Mouse (Mus musculus) cerebellum, adult 9-11 months (tissue): ENCODE results near the gene Mutyh.

Experiments
- DNase-seq: peaks from one replicate; pipeline ENCODE4 v3.0.0; 2022

Gene Mutyh

DNA sequence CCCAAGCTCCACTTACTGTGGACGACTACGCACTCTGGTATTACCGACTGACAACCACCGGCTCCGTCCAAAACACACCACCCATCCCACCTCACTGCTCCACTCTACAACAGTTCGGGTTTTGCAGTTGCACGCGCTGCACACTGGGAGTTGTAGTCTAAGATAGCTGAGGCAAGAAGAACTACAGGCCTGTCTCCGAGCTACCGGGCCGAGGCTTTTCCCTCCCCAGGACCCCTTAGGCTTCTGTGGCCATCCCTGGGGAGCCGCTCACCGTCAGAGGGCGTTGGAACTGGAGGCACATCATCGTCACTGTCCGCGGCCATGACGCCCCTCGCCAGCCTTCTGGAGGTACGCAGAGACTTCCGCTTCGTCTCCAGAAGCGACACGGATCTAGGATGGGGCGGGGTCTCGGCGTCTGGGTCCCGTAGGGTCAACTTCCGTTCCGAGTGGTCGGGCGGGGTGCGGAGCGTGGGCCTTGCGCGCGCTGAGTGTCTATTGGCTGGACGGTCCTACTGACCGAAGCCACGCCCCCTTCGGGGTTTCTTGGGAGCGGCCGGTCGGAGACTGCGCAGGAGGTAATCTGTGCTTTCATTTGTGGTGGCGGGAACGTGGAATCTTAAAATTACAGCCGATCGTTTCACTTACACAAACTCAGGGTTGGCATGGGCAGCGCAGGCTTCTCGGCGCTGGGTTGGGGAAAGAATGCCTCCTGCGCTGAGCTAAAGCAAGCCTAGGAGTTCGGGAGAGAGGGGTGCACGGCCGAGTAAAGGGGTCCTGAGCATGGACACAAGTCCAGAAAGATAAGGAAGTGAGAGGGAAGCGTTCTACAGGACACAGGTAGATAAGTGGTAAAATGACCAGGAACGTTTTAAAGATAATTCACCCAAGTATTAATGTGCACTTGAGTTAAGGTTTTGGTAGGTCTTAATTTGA is at the start of gene Mutyh, which contains the start of gene Toe1:
Gene Mutyh, plus strand, starts transcription at position 527 of the 933 bp plus-strand sequence.
Gene Toe1, minus strand, starts transcription at position 444 of the 933 bp plus-strand sequence.
- DNase-seq = peak; percentile 95

DNA sequence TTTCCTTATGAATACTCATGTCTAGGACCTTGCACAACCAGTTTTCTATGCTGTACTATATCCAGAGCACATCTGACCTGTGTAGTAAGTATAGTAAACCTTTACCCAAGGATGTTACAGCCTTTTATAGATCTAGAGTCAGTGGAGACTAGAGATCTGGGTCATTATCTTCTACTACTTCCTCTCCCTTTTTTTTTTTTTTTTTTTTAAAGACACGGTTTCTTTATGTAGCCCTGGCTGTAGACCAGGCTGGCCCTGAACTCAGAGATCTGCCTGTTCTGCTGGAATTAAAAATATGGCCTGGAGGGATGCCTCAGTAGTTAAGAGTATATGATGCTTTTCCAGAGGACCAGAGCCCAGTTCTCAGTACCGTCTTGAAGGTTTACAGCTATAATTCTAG is 45.6 kb upstream of the Mutyh start:
- DNase-seq = no peak

DNA sequence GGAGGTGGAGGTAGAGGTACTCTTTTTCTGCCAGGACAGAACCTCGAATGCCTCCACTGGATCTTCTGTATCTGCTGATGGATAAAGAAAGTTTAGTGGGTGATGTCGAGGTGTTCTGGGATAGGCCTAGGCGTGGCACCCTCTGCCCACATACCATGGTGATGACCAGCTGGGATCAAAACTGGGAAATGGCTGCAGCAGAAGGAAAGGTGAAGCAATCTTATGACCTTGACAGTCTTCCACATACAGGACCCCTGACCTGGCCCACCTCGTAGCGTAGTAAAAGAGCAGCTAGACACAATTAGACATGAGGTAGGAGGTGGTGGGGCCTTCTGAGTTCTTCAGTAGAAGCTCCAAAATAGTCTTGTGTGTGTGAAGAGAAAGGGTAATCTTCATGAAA is 43.5 kb upstream of the Mutyh start:
- no peak for DNase-seq

DNA sequence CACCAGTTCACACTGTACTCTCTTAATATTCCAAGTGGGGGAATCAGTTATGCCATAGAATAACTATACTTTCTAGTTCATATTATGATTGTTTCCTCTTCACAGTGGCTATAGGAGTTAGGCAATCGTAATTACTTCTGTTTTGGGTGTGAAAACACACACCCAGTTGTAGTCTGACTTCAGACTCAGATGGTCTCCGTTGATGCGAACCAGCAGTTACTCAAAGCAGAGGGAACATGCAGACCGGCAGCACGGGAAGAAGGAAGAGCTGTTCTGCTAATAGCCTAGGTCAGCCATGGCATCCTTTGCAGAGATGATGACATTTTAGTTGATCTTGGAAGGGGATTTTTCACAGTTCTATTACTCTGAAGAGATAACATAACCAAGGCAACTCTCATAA is 39.0 kb upstream of the Mutyh start:
- no peak for DNase-seq

DNA sequence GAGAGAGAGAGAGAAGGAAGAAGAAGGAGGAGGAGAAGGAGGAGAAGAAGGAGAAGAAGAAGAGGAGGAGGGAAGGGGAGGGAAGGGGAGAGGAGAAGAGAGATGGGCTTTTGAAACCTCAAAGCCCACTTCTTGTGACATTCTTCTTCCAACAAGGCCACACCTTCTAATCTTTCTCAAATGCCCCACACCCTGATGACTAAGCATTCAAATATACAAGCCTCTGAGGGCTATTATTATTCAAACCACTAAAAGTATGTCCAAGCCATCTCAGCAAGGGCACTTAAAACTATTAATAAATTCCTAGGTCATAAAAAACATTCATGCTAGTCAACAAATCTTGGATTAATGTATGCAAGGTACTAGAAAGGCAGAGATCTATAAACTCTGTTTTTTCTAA is 38.5 kb upstream of the Mutyh start:
- DNase-seq = no peak

DNA sequence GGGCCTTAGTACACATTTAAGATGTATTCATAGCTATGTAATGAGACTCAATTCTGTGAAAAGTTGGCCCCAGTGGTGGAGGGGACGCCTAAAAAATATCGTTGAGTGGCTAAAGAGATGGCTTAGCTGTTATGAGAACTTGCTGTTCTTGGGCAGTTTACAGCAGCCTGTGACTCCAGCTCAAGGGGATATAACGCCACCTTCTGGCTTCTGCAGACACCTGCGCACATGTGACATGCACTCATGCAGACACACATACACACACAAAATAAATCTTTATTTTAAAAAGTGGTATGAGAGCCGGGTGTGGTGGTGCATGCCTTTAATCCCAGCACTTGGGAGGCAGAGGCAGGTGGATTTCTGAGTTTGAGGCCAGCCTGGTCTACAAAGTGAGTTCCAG is 31.1 kb upstream of the Mutyh start:
- DNase-seq = no peak

DNA sequence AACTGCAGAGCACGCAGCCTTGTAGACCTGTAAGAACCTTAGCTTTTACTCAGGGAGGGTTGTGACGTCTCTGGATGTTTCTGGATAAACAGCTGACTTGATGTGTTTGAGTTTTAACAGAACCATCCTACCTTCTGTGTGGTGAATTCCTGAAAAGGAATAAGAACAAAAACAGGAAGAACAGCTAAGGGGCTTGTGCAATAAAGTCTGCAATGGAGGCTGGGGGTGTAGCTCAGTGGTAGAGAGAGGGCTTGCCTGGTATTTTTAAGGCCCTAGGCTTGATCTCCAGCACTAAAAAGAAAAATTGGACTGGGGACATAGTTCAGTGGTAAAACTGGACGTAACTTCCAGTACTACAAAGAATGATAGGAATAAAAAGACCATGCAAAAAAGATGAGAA is 30.4 kb upstream of the Mutyh start:
- no peak for DNase-seq

DNA sequence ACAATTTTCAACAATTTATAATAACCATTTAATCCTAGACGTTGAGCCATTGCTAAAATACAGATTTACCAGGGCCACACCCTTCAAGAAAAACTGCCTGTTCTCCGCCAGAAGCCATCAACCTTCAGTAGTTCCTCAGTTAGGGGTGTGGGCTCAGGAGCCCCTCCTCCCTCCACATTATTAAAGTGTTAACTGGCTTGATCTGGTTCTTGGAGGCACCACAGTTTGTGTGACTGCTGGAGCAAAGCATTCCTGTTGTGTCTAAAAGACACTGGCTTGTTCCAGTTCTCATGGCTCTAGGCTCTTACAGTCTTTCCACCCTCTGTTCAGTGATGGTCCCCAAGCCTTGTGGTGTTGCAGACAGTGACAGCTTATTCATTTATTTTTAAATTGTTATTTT is 27.0 kb upstream of the Mutyh start:
- DNase-seq = no peak

DNA sequence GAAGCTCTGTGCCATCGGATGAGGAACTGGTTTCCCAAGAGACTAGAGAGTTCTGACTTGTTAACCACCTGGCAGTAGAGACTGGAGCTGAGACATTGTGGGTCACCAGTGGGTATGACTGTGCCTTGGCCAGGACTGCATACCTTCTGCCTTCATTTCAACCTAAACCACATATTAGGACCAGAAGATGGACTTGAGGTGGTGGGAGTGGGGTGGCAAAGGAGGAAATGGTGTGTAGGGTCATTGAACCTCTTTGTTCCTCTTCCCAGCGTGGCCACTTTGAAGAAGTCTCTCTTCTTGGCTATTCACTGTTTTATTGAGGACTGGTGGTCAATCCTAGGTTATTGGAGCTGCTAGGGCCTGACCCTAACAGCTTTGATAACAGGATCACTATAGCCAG is 26.2 kb upstream of the Mutyh start:
- no peak for DNase-seq

DNA sequence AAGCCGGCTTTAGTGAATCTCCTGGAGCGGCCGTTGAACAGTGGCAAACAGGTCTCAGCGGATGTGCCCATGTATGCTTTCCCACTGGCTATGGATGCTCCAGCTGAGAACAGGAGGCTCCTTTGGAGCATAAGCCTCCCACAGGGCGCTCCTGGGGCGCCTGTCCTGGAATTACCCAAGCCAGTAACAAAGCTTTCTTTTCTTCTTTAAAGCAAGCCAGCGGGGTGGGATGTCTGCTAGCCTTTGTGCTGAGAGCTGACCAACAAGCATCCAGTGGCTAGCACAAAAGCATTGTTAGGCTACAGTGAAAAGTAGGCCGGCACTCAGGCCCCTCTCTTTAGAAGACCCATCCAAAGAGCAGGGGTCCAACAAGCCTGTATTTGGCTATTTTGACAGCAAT is 25.4 kb upstream of the Mutyh start:
- DNase-seq = peak; percentile 31

DNA sequence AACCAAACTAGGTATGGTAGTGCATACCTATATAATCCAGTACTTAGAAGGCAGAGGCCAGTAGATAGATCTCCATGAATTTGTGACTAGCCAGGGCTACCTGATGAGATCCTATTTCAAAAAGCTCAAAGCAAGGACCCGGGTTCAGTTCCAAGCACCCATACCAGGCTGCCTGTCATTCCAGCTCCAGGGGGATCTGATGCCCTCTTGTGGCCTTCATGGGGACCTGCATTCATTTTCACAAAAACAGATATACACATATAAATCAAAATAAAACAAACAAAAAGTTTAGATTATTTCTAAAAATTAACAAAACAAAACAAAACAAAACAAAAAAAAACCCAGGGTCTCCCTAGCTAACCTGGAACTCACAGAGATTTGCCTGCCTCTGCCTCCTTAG is 20.9 kb upstream of the Mutyh start:
- no peak for DNase-seq

DNA sequence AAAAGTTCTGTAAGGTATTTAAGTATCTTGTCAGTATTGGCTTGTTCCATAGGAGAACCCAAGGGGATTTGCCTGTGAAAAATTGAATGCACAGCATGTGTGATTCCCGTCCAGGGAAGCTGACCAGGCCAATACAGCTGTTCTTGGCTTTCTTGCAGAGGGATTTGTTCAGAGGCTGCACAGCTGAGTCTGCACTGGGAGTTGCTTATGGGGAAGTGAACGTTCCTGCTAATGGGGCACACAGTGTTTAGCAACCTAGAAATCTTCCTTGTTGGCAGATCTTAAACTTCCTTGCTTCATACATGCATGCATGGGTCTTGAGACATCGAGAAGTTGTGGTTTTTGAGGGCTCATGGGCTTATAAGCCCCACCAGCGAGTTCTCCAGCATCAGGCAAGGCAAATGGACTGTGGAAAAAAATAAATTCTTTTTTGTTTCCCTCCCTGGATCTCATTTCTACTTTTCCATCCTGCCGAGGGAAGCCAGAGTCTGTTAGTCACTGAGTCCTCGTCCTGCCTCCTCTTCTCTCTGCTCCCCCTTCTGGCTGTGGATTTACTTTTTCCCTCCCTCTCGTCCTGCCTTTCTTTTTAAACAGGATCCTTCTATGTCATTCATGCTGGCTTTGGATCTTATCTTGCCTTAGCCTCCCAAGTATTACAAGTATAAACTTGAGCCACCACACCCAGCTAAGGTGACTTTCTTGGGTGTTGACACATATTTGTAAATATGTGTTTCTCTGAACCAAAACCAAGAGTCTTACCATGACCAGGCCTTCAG is 19.4 kb upstream of the Mutyh start:
- DNase-seq = no peak

DNA sequence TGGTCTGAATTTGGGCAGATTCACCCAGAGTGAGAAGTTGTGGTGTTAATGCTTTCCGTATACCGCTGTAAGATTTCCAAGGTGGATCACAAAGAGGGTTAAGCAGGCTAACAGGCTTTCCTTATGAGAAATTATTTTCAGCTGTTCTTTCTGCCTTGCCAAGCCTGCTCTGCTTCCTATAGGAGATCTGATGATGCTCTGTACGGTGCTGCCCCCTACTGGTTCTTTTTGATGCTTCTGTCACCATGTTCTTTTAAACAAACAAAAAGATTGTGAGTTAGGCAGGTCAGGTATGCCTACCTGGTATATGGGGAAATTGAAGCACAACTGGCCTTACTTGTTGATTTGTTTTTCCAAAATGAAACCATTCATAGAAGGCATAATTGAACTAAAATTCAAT is 18.6 kb upstream of the Mutyh start:
- peak; percentile 77 for DNase-seq

DNA sequence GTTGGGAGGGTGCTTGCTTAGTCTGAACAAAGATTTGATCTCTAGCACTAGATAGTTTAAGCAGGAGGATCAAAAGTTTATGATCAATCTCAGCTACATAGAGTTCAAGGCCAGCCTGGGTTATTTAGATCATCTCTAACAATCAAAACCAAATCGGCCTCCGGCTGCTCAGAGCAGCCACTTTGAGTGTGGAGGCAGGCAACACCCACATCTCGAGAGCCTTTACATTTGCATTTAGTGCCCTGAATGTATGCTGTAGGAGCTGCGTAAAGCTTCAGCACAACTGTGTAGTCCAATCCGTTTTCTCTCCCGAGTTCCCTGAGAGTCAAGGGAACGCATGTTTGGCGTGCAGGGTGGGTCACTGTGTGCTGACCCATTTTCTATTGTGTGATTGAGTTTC is 15.1 kb upstream of the Mutyh start:
- no peak for DNase-seq

DNA sequence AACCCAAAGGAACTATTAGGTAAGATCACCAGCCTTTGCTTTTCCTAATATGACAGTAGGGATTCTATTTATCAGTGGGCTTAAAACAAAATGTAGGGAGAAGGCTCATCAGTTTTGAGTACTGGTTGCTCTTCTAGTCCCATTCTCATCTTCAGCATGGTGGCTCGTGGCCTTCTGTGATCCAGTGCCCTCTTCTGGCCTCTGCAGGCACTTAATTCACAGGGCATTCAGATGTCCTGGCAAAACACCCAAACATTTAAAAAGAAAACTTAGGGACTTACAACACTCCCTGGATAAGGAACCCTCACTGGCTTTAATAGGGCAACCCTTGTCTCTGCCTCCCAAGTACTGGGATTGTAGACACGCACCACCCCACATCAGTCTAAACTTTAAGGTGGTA is 13.2 kb upstream of the Mutyh start:
- no peak for DNase-seq

DNA sequence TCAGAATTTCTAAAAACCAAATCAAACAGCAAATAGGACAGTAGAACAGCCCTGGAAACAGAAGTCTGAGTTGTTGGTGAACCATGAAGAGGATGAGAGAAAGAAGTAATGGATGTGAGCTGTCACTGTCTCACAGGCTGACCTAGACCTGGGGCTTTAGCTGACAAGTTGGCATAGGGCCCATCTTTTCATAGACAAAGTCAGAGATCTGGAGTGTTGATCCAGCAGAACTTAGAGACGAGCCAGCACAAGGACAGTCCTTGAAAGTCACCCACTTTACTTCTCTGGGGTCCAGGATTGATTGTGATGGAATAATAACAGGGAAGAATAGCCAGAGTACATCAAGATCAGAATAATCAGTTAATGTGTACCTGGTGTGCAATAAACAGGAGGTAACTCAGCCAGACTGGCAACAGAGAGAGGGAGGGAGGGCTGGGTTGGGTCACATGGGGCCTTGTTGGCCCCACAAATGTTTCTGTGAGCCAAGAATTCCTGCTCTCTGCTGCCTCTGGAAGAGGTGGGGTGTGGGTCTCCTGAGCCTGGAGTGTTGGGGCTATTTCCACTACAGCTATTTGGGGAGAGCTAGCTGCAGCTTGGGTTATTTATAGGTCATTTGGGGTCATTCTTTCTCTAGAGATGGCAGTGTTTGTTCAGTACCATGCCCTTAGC is 10.9 kb upstream of the Mutyh start:
- DNase-seq = no peak

DNA sequence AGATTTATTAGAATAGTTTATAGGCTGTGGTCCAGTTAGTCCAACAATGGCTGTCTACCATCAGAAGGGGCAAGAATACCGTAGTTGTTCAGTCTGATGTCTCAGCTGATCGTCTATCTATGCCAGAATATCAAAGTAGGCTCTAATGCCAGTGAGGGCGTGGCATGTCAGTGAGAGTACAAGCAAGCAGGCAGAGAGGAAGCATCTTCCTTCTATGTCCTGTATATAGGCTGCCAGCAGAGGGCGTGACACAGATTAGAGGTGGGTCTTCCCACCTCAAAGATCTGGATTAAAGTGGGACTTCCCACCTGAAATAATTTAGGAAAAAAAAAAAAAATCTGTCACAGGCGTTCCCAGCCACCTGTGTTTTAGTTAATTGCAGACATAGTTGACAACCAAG is 7.6 kb upstream of the Mutyh start:
- no peak for DNase-seq

DNA sequence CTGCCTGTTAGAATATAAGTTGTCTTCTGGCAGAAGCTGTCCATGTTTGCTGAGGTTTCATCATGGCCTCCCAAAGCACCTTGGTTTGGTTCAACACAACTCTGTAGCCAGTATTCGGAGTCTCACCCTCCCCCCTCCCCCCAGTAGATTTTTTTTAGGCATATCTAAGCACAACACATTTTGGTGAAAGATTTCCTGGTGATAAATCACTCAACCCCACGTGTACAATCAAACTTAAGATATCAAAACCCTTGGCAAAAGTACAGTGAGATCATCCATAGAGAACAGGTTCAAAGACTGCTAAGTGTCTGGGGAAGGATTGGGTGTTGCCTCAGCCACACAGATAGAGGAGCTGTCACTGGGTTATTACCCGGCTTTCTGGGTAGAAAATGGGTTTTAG is 3.5 kb downstream of the Mutyh start:
- no peak for DNase-seq

DNA sequence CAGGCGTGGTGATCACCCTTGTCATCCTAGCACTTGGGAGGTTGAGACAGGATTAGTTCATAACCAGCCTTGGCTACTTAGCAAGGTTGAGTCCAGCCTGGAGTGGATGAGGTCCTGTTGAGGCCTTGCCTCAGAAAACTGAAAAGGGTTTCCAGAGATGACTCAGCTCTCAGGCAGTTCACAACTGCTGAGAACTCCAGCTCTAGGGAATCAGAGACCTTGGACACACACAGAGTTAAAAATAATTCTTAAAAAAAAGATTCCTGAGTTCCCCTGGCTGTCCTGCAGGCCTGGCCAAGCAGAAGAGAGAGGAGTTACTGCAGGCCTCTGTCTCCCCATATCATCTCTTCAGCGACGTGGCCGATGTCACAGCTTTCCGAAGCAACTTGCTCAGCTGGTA is 7.8 kb downstream of the Mutyh start:
- no peak for DNase-seq

DNA sequence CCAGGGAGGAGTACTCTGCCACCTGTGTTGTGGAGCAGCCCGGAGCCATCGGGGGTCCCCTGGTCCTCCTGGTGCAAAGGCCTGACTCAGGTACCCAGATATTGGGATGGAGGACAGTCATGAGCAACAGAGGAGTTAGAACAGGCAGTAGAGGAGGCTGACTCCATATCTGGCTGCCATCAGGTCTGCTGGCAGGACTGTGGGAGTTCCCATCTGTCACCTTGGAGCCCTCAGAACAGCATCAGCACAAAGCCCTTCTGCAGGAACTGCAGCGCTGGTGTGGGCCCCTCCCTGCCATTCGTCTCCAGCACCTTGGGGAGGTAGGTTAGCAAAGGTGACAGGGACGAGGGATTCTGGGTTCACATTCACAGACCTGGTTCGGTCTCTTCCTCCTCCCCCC is 10.0 kb downstream of the Mutyh start:
- DNase-seq = peak; percentile 86

DNA sequence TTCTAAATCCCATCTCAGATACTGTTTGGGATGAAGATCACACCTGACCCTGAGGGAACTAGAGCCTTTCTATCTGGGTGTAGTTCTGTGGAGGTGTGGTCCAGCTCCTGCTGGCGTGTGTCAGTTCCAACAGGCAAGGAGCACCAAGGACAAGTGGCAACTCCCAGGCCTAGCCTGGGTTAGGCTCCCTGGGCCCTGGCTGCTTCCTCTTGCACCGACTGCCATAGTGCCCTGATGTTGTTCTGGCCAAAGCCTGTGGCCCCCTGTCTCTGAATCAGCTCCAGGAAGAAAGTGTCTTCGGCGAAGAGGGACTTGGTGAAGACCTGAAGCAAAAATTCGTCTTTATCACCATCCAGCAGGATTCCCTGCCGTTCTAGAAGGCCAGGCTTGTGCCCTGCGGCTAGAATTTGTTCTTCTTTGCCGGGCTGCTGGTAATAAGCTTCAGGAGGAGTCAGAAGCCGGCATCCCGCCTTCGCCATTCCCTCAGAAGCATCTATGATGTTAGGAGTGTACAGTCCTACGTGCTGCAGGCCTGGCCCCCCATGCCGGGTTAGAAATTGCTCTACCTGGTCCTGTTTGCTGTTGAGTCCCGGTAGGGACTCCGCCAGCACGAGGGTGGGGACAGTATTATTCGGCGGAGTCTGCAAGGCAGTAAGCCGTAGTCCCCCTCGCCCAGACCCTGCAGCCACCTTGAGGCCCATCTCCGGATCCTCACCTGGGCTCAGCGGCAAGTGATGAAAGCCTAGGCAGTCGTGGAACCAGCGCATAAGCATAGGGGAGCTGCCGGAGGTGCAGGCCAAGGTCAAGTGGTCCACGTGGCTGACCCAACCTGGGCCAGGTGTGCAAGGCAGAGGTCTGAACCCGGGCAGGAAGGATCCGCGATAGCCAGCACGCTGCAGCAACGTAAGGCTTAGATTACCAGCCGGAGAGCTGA is 12.7 kb downstream of the Mutyh start:
- DNase-seq = peak; percentile 50

DNA sequence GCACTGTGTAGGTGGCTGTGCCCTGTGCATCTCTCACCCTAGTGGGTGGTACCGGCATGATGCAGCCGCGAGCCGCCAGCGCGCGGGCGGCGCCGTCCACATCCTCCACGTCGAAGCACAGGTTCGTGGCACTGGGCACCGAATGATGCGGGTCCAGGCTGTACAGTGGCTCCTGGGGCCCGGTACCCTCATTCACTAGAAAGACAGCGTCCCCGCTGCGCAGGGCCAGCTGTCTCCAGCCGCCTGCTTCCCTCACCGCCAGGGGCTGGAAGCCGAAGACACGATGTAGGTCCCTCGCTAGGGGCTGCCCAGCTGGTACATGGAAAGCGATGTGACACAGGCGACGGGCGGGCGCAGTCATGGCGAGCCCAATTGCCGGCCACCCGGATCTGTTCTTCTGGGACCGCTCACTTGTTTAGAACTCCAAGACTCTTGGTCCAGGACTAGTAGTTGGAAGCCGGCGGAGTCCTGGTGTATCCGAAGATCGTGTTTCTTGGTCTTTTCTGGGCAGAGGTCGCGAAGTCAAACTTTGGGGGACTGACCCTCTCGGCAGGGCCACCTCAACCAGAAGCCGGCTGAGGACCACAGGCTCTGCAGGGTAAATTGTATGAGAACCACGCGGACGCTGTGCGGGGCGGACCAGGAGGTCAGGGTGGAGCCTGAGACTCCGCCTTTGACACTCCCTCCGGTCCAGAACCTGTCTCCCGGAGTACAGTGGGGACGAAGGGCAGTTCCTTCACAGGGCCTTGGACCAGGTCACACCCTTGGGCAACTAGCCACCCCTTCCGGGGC is 13.6 kb downstream of the Mutyh start:
- peak; percentile 83 for DNase-seq
